In genomic region chr2:119113121-119113925, GRCm38 (mm10) we compare ENCODE assay signal across 8 mouse cellular contexts. TPM values are rescaled to one million over a fixed set of nuclear protein-coding genes. Genes with fewer than 3 reads are reported as not detected.
DNase-seq lines count a peak whose midpoint lies in the region; ATAC-seq and TF ChIP-seq lines count a peak whose summit lies in the region.

No protein-coding gene starts in this region.

- peaks cover 22% of the 10 kb centered on the region for H3K36me3 ChIP-seq in lung, embryonic 15.5 days
- no peaks in the 10 kb centered on the region for H3K36me3 ChIP-seq in myocyte (ENCODE audit: control insufficient read depth, insufficient read depth)

- no peak for ATAC-seq in lung, embryonic 15.5 days (ENCODE audit: borderline replicate concordance, extremely low read depth, low FRiP score, low TSS enrichment)

- peak overlapping the region; percentile 95 for H3K4me2 ChIP-seq in lung, embryonic 15.5 days
- peak overlapping the region; percentile 79 for H3K4me2 ChIP-seq in myocyte (ENCODE audit: low read depth)

- H3ac ChIP-seq in myocyte (ENCODE audit: control insufficient read depth, insufficient read length): no peak overlapping the region

- H3K4me1 ChIP-seq in lung, embryonic 15.5 days: peaks cover 19% of the 10 kb centered on the region

- peak overlapping the region; percentile 66 for H3K9ac ChIP-seq in lung, embryonic 15.5 days

- peak overlapping the region; percentile 88 for H3K4me3 ChIP-seq in lung, embryonic 15.5 days
- H3K4me3 ChIP-seq in myocyte: peak overlapping the region; percentile 70

- peak overlapping the region; percentile 97 for H3K27ac ChIP-seq in lung, embryonic 15.5 days

- no peaks in the 10 kb centered on the region for H3K9me3 ChIP-seq in lung, embryonic 15.5 days

- WGBS in lung, embryonic 15.5 days: 9% methylated on average over 20 of the region's 20 CpGs

- DNase-seq in lung, postnatal 14 days: no peak
- peak; percentile 33 for DNase-seq in c-Kit-positive CD71-positive TER-119-negative erythroid progenitor cells, embryonic 14.5 days (ENCODE audit: low read depth)
- DNase-seq in induced T-regulatory cell, adult 2 months (ENCODE audit: low read depth): peak; percentile 57
- DNase-seq in adrenal gland, postnatal 10 days: no peak
- DNase-seq in gastrocnemius, postnatal 10 days: no peak
- no peak for DNase-seq in right cerebral cortex, adult 18-20 months

- peaks cover 18% of the 10 kb centered on the region for H3K79me2 ChIP-seq in myocyte (ENCODE audit: control insufficient read depth, insufficient read depth)

- TF ChIP-seq POLR2A in myocyte (IDR thresholded peaks at IDR 0.05; ENCODE audit: insufficient read length, low read depth): no peak

- H3K27me3 ChIP-seq in lung, embryonic 15.5 days: no peaks in the 10 kb centered on the region
- no peaks in the 10 kb centered on the region for H3K27me3 ChIP-seq in myocyte (ENCODE audit: control insufficient read depth, insufficient read depth, insufficient read length)

TF ChIP-seq in myocyte, 11 proteins besides CTCF, POLR2A, EP300 and RAD21:
- no peak for TF ChIP-seq MYOG (IDR thresholded peaks at IDR 0.05; ENCODE audit: control insufficient read depth in 1 of 3, insufficient read depth in 1 of 3, insufficient read length in 2 of 3, low read depth in 2 of 3)
- no peak for TF ChIP-seq TCF12 (IDR thresholded peaks at IDR 0.05; ENCODE audit: insufficient read depth, poor library complexity, severe bottlenecking)
- no peak for TF ChIP-seq TCF3 (IDR thresholded peaks at IDR 0.05; ENCODE audit: insufficient read length, low read depth)
- no peak for TF ChIP-seq E2F4 (IDR thresholded peaks at IDR 0.05; ENCODE audit: insufficient read depth)
- TF ChIP-seq CEBPB (IDR thresholded peaks at IDR 0.05; ENCODE audit: insufficient read depth, poor library complexity, severe bottlenecking): no peak
- no peak for TF ChIP-seq REST (IDR thresholded peaks at IDR 0.05; ENCODE audit: insufficient read depth, insufficient read length)
- no peak for TF ChIP-seq MAX (IDR thresholded peaks at IDR 0.05; ENCODE audit: low read depth)
- TF ChIP-seq MYOD1 (IDR thresholded peaks at IDR 0.05; ENCODE audit: control insufficient read depth in 1 of 3, insufficient read length in 2 of 3, low read depth in 2 of 3): no peak
- no peak for TF ChIP-seq USF1 (IDR thresholded peaks at IDR 0.05; ENCODE audit: low read depth)
- no peak for TF ChIP-seq POLR2AphosphoS2 (IDR thresholded peaks at IDR 0.05; ENCODE audit: insufficient read length, low read depth)
- TF ChIP-seq SRF (IDR thresholded peaks at IDR 0.05; ENCODE audit: control insufficient read depth, insufficient read length, low read depth): no peak

RNA-seq across cellular contexts. Expression of gene Rad51, which starts 0.7 kb away (rescaled TPM):
- 57.4 and 61.5 TPM in 2 replicates for polyA plus RNA-seq in lung, embryonic 15.5 days (2015; fragmentation: Nextera tagmentation; extraction: Ambion mirVana)
- polyA plus RNA-seq in myocyte (2012; fragmentation: generic; extraction: Trizol): 8.7 TPM
- total RNA-seq in adrenal gland, postnatal 10 days (2021): 1 to 10 TPM; 9.1 to 9.3 TPM
- 1 to 10 TPM; 3.7 to 4.0 TPM for total RNA-seq in gastrocnemius, postnatal 10 days (2021)

RNA-seq across cellular contexts. Expression of gene Rmdn3, which starts 43.5 kb away (rescaled TPM):
- polyA plus RNA-seq in lung, embryonic 15.5 days (2015; fragmentation: Nextera tagmentation; extraction: Ambion mirVana): 36.9 and 37.9 TPM in 2 replicates
- polyA plus RNA-seq in myocyte (2012; fragmentation: generic; extraction: Trizol): 20.7 TPM
- total RNA-seq in adrenal gland, postnatal 10 days (2021): 10 to 100 TPM; 77.3 to 78.7 TPM
- total RNA-seq in gastrocnemius, postnatal 10 days (2021): 1 to 10 TPM; 6.8 to 8.9 TPM

RNA-seq across cellular contexts. Expression of gene Gchfr, which starts 54.2 kb away (rescaled TPM):
- 22.1 and 28.6 TPM in 2 replicates for polyA plus RNA-seq in lung, embryonic 15.5 days (2015; fragmentation: Nextera tagmentation; extraction: Ambion mirVana)
- 90.4 TPM for polyA plus RNA-seq in myocyte (2012; fragmentation: generic; extraction: Trizol)
- total RNA-seq in adrenal gland, postnatal 10 days (2021): 10 to 100 TPM; 25.9 to 43.2 TPM
- total RNA-seq in gastrocnemius, postnatal 10 days (2021): under 1 TPM in 1 of 2 experiments, not detected in 1; 0.72 TPM

Comparison
In these comparisons a context has a peak if more than half of its experiments do, and no peak if none do; other contexts are left out.
1. DNase-seq: peak in c-Kit-positive CD71-positive TER-119-negative erythroid progenitor cells, embryonic 14.5 days (single experiment) and induced T-regulatory cell, adult 2 months (single experiment); none in lung, postnatal 14 days (single experiment), adrenal gland, postnatal 10 days (single experiment), gastrocnemius, postnatal 10 days (single experiment) and right cerebral cortex, adult 18-20 months (single experiment).
2. RNA of gene Rmdn3, which starts 43.5 kb away (total RNA-seq): 77.3 to 78.7 TPM in adrenal gland, postnatal 10 days; 6.8 to 8.9 TPM in gastrocnemius, postnatal 10 days; every median in the first group is over 4 times any median in the second.
3. RNA of gene Gchfr, which starts 54.2 kb away (total RNA-seq): 25.9 to 43.2 TPM in adrenal gland, postnatal 10 days; 0.72 TPM in gastrocnemius, postnatal 10 days; every median in the first group is over 10 times any median in the second.